Mouse (Mus musculus) midbrain, embryonic 11.5 days (tissue): ENCODE measurements around the gene 2310011J03Rik. TPM values are rescaled to one million over a fixed set of nuclear protein-coding genes. Genes with fewer than 3 reads are reported as not detected.

ENCODE experiments used
- microRNA-seq: library from miRNA; unstranded; fragments of <30 nt; microRNA quantifications from one replicate; pipeline ENCODE4, GENCODE M21; 2017
- polyA plus RNA-seq: library from polyadenylated mRNA; unstranded; fragments of >200 nt; fragmentation: Nextera tagmentation; extraction: Ambion mirVana; gene quantifications from 2 replicates; pipeline ENCODE4 v1.2.1, GENCODE M21; 2014

Gene 2310011J03Rik
- polyA plus RNA-seq, 1 experiment from 2014 or later = 40.8 TPM

Small RNA genes lying within 50 kb of the gene (microRNA-seq; reads per million reads assigned to microRNA genes)
- gene Mir6911 = 1.5 reads per million

Other genes starting within 250 kb of the 2310011J03Rik start
- gene Sbno2, start 215.0 kb downstream of the 2310011J03Rik start, polyA plus RNA-seq = 7.0 and 7.3 TPM in 2 replicates
- gene Stk11, start 204.7 kb downstream of the 2310011J03Rik start, polyA plus RNA-seq = 18.5 and 23.1 TPM in 2 replicates
- gene Atp5d, start 181.9 kb downstream of the 2310011J03Rik start, polyA plus RNA-seq = 329 and 355 TPM in 2 replicates
- 11.1 and 11.8 TPM in 2 replicates for gene Cbarp, start 179.7 kb downstream of the 2310011J03Rik start, polyA plus RNA-seq
- gene Midn, start 172.3 kb downstream of the 2310011J03Rik start, polyA plus RNA-seq = 66.0 and 71.3 TPM in 2 replicates
- gene Cirbp, start 154.6 kb downstream of the 2310011J03Rik start, polyA plus RNA-seq = 81.5 and 87.1 TPM in 2 replicates
- gene 1600002K03Rik, start 147.6 kb downstream of the 2310011J03Rik start, polyA plus RNA-seq = 8.0 and 8.7 TPM in 2 replicates
- 78.1 and 91.7 TPM in 2 replicates for gene Efna2, start 141.1 kb downstream of the 2310011J03Rik start, polyA plus RNA-seq
- 134 and 142 TPM in 2 replicates for gene Mum1, start 94.1 kb downstream of the 2310011J03Rik start, polyA plus RNA-seq
- 209 and 229 TPM in 2 replicates for gene Ndufs7, start 71.4 kb downstream of the 2310011J03Rik start, polyA plus RNA-seq
- gene Gamt, start 59.5 kb downstream of the 2310011J03Rik start, polyA plus RNA-seq = 24.6 and 28.9 TPM in 2 replicates
- 37.8 and 42.6 TPM in 2 replicates for gene Dazap1, start 59.1 kb downstream of the 2310011J03Rik start, polyA plus RNA-seq
- gene Rps15, start 28.1 kb downstream of the 2310011J03Rik start, polyA plus RNA-seq = 752 and 845 TPM in 2 replicates
- gene Apc2, start 24.6 kb downstream of the 2310011J03Rik start, polyA plus RNA-seq = 63.4 and 66.5 TPM in 2 replicates
- gene Pcsk4, start 9.0 kb upstream of the 2310011J03Rik start, polyA plus RNA-seq = 1.5 and 1.8 TPM in 2 replicates
- 4.0 and 4.5 TPM in 2 replicates for gene Reep6, start 9.4 kb upstream of the 2310011J03Rik start, polyA plus RNA-seq
- 0.11 and 0.31 TPM in 2 replicates for gene Adamtsl5, start 27.9 kb upstream of the 2310011J03Rik start, polyA plus RNA-seq
- 0.05 and 0.22 TPM in 2 replicates for gene Plk5, start 35.9 kb upstream of the 2310011J03Rik start, polyA plus RNA-seq
- 11.8 and 12.4 TPM in 2 replicates for gene Mex3d, start 67.1 kb upstream of the 2310011J03Rik start, polyA plus RNA-seq
- 222 and 252 TPM in 2 replicates for gene Mbd3, start 79.0 kb upstream of the 2310011J03Rik start, polyA plus RNA-seq
- gene Uqcr11, start 86.3 kb upstream of the 2310011J03Rik start, polyA plus RNA-seq = 404 and 476 TPM in 2 replicates
- gene Tcf3, start 113.1 kb upstream of the 2310011J03Rik start, polyA plus RNA-seq = 135 and 154 TPM in 2 replicates
- gene Onecut3, start 174.3 kb upstream of the 2310011J03Rik start, polyA plus RNA-seq = 2.7 and 2.8 TPM in 2 replicates
- 0.81 and 1.2 TPM in 2 replicates for gene Atp8b3, start 218.6 kb upstream of the 2310011J03Rik start, polyA plus RNA-seq
- gene Rexo1, start 241.0 kb upstream of the 2310011J03Rik start, polyA plus RNA-seq = 21.6 and 23.5 TPM in 2 replicates